Mouse (Mus musculus) heart, embryonic 12.5 days (tissue): ENCODE results near the gene Atp5l. TPM values are rescaled to one million over a fixed set of nuclear protein-coding genes. Genes with fewer than 3 reads are reported as not detected.
"Not testable (repeated sequence)": the region's sequence is repeated elsewhere in the genome, so short reads cannot be mapped to it uniquely, and the experiment has no call there.

ENCODE experiments used
- ATAC-seq: fragments of 200-750 bp; cut with Nextera tagmentation; 2 replicates; pipeline ENCODE4 v1.8.0; 2017; ENCODE audit warnings: moderate TSS enrichment, moderate library complexity; ENCODE audit not compliant: insufficient number of reproducible peaks, low FRiP score
- H3K27ac ChIP-seq: fragments of 300-500 bp; sonication (generic); 2 replicates; pipeline ENCODE4 v1.5.1; 2016; ENCODE audit warnings: mild to moderate bottlenecking, moderate library complexity; ENCODE audit not compliant: poor library complexity, severe bottlenecking
- H3K27me3 ChIP-seq: fragments of 300-500 bp; sonication (generic); replicated peaks from 2 replicates; pipeline ENCODE4 v1.6.1; 2016; ENCODE audit warnings: mild to moderate bottlenecking, moderate library complexity
- H3K36me3 ChIP-seq: fragments of 300-500 bp; sonication (generic); 2 replicates; pipeline ENCODE4 v1.6.1; 2016; ENCODE audit warnings: mild to moderate bottlenecking, moderate library complexity
- H3K4me1 ChIP-seq: fragments of 300-500 bp; sonication (generic); replicated peaks from 2 replicates; pipeline ENCODE4 v1.6.1; 2016; ENCODE audit warnings: mild to moderate bottlenecking
- H3K4me2 ChIP-seq: fragments of 300-500 bp; sonication (generic); 2 replicates; pipeline ENCODE4 v1.6.1; 2016; ENCODE audit warnings: mild to moderate bottlenecking, moderate library complexity
- H3K4me3 ChIP-seq: fragments of 300-500 bp; sonication (generic); 2 replicates; pipeline ENCODE4 v1.5.1; 2016; ENCODE audit warnings: mild to moderate bottlenecking
- H3K9ac ChIP-seq: fragments of 300-500 bp; sonication (generic); 2 replicates; pipeline ENCODE4 v1.6.1; 2016; ENCODE audit warnings: mild to moderate bottlenecking, moderate library complexity
- H3K9me3 ChIP-seq: fragments of 300-500 bp; sonication (generic); replicated peaks from 2 replicates; pipeline ENCODE4 v1.6.1; 2016; ENCODE audit warnings: mild to moderate bottlenecking, moderate library complexity
- WGBS: fragments of 180-500 bp; shearing (Covaris S2); methylation state at CpG from one replicate; pipeline ENCODE4 v1.1.7; 2016; 5-methylcytosine and 5-hydroxymethylcytosine counted together
- polyA plus RNA-seq: library from polyadenylated mRNA; unstranded; fragments of >200 nt; fragmentation: Nextera tagmentation; extraction: Ambion mirVana; gene quantifications from 2 replicates; pipeline ENCODE4 v1.2.1, GENCODE M21; 2016

Atp5l gene
- polyA plus RNA-seq = 924 and 963 TPM in 2 replicates

- peak within 1 kb of the TSS; percentile 99 for H3K9ac ChIP-seq
- H3K4me2 ChIP-seq = peak within 1 kb of the TSS; percentile 80
- peak; percentile 88 for ATAC-seq
- H3K27me3 ChIP-seq = no peaks in the 10 kb centered on the region
- no peaks in the 10 kb centered on the region for H3K9me3 ChIP-seq
- peak within 1 kb of the TSS; percentile 94 for H3K27ac ChIP-seq
- under 1% methylated on average over 48 of the region's 48 CpGs for WGBS
- peaks cover 9% of the 10 kb centered on the region for H3K36me3 ChIP-seq
- H3K4me1 ChIP-seq = peaks cover 4% of the 10 kb centered on the region; the same call in 1 of the 2 replicates
- peak within 1 kb of the TSS; percentile 97 for H3K4me3 ChIP-seq
These were observed at the start of gene Atp5l for GRCm38 (mm10) chr9:44920374-44921122. Gene Atp5l (minus strand): TSS chr9:44920742.

DNA sequence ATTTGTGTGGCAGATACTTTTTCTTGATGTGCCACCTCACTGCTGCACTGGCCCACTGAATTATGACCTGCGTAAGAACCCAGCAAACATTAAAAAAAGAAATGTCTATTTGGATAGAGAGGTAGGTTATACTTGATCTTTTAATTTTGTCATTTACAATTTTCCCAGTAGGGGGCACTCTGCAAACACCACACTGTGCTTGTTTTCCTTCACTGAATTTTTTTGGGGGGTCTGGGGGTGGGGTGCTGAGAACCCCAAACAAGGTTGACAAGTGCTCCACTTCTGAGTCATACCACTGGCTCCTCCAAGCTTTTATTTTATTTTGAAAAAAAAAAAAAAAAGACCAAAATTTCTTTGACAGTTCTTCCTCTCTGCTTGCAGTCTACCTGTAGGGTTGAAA lies 48.9 kb upstream of the Atp5l start:
- 49% methylated on average over 1 of the region's 1 CpGs for WGBS

DNA sequence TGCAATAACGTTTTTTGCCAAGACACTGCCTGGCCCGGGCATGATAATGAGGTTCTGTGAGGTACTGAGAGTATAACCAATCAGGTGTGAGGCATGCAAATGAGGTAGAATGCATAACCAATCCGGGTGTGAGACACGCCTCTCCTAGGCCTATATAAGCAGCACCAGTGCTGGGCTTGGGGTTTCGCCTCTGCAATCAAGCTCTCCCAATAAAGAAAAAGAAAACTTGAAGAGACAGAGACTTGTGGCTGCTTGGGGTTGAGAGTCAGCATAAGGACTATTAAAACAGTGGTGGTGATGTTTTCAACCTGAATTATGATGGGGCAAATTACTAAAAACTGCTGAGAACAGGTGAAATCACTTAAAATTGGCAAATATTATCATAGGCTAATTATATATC lies 47.2 kb upstream of the Atp5l start:
- ATAC-seq = not testable (repeated sequence)

More for the DNA sequence above, 48.9 kb upstream of the Atp5l start:
- H3K4me2 ChIP-seq = no peak overlapping the region
- no peak overlapping the region for H3K9ac ChIP-seq
- ATAC-seq = no peak
- no peaks in the 10 kb centered on the region for H3K36me3 ChIP-seq
- peaks cover 24% of the 10 kb centered on the region for H3K27me3 ChIP-seq
- H3K27ac ChIP-seq = no peak overlapping the region
- no peak overlapping the region for H3K4me3 ChIP-seq
- no peaks in the 10 kb centered on the region for H3K9me3 ChIP-seq
- peaks cover 9% of the 10 kb centered on the region for H3K4me1 ChIP-seq

DNA sequence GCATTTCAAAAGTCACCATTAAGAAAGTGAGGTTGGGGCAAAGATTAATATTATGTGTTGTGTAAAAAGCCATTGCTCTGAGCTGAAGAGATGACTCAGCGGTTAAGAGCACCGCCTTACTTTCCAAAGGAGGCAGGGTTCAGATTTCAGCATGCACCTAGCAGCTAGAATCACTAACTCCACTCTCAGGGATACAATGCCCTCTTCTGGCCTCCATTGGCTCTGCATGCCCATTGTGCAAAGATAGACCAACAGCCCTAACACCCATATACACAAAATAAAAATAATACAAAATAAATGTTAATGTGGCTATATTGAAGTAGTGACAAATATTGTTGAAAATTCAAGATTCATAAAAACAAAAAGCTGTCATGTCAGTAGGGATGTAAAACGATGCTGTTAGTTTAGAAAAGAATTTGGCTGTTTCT lies 46.3 kb upstream of the Atp5l start:
- ATAC-seq = no peak
- H3K9me3 ChIP-seq = no peaks in the 10 kb centered on the region
- H3K4me1 ChIP-seq = peaks cover 14% of the 10 kb centered on the region
- no peak overlapping the region for H3K9ac ChIP-seq
- H3K27ac ChIP-seq = no peak overlapping the region
- H3K4me2 ChIP-seq = no peak overlapping the region
- no peak overlapping the region for H3K4me3 ChIP-seq
- peaks cover 11% of the 10 kb centered on the region for H3K27me3 ChIP-seq
- WGBS = 19% methylated on average over 3 of the region's 3 CpGs
- peaks cover 9% of the 10 kb centered on the region for H3K36me3 ChIP-seq

More for the DNA sequence above, 47.2 kb upstream of the Atp5l start:
- H3K4me3 ChIP-seq, H3K9ac ChIP-seq, H3K9me3 ChIP-seq, H3K4me2 ChIP-seq, H3K27ac ChIP-seq, H3K36me3 ChIP-seq: not testable (repeated sequence)
- Histone ChIP-seq H3K4me1 (peaks cover 14% of the 10 kb centered on the region), H3K27me3 (peaks cover 11% of the 10 kb centered on the region)
- WGBS = 77% methylated on average over 5 of the region's 5 CpGs

DNA sequence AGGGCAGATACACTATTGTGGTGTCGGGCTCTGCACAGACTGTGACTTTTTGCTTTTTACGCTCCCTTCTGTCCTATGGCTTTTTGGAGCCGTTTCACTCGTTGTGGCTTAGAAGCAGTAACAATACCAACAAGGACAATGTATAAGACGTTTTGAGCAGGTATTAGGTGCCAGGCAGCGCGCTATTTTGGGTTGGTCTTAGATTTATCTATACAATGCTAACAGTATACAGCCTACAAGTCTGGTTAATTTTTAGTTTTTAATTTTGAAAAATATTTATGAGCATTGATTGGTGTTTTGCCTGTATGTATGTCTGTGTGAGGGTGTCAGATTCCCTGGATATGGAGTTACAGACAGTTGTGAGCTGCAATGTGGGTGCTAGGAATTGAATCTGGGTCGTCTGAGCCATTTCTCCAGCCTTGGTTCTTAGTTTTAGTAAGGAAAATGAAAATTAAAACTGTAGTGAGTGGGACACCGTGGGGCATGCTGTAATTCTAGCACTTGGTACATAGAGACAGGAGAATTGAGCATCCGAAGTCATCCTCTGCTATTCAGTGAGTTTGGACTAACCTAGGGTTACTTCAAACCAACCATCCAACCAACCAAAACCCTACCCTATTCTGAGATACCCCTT lies 45.4 kb upstream of the Atp5l start:
- no peak overlapping the region for H3K27ac ChIP-seq
- ATAC-seq = peak; percentile 34
- WGBS = 12% methylated on average over 10 of the region's 10 CpGs

DNA sequence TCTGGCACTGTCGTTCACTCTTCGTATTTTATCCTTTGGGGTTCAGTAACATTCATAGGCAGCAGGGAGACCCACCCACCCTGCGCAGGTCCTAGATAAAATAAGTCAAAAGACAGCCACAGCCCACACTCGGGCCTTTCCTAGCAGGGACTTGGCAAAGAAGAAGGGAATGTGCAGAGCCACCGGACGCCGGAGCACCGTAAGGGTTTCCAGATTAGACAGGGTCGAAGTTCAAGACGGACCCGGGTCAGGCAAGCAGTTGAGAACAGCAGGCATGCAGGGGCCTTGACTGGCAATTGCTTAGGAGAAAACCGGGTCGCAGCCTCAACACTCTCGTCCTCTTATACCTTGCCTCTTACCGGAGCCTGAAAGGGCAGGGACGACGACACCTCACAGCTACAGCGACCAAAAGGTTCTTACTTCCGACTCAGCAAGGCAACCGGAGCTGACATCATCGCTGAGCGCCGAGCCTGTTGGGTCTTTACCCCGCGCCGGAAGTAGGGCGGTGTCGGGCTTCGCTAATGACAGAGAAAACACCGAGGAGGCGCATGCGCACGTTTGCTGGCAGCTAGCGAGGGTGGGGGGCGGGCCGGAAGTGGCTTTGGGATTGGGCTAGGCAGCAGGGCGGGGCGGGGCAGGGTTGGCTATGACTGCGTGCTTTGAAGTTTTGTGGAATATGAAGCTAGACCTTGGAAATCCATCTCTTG lies 44.7 kb upstream of the Atp5l start, which contains the start of gene Ube4a:
Gene Ube4a (minus strand): TSS at position 475 of the 707 bp plus-strand sequence.
- no peaks in the 10 kb centered on the region for H3K9me3 ChIP-seq
- H3K27ac ChIP-seq = no peak within 1 kb of the TSS
- WGBS = under 1% methylated on average over 39 of the region's 39 CpGs

More for the DNA sequence above, 45.4 kb upstream of the Atp5l start:
- Histone ChIP-seq H3K9me3 (no peaks in the 10 kb centered on the region), H3K4me3 (peak overlapping the region; percentile 81), H3K4me2 (peak overlapping the region; percentile 77), H3K27me3 (peaks cover 9% of the 10 kb centered on the region), H3K36me3 (peaks cover 14% of the 10 kb centered on the region), H3K4me1 (peaks cover 14% of the 10 kb centered on the region), H3K9ac (peak overlapping the region; percentile 54)

DNA sequence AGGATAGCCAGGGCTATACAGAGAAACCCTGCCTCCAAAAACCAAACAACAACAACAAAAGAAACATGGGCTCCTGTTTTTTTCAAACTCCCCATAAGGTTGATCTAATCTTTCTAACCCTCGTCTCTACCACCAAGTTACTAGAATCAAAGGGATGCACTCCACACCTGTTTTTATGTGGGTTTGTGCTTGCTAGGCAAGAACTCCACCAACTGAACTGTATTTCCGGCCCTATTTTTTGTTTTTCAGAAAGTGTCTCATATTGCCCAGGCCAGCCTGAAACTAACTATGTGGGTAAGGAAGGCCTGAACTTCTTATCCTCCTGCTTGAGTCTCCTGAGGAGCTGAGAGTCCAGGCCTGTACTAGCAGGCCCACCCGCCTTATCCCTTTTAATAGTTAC lies 33.9 kb upstream of the Atp5l start:
- no peak overlapping the region for H3K9ac ChIP-seq
- H3K4me1 ChIP-seq = no peaks in the 10 kb centered on the region
- no peak overlapping the region for H3K4me3 ChIP-seq
- H3K4me2 ChIP-seq = no peak overlapping the region
- 85% methylated on average over 3 of the region's 3 CpGs for WGBS
- H3K9me3 ChIP-seq = no peaks in the 10 kb centered on the region
- peaks cover 73% of the 10 kb centered on the region for H3K36me3 ChIP-seq
- H3K27ac ChIP-seq = no peak overlapping the region
- H3K27me3 ChIP-seq = no peaks in the 10 kb centered on the region
- no peak for ATAC-seq

More for the DNA sequence above, 44.7 kb upstream of the Atp5l start, which contains the start of gene Ube4a:
- H3K4me1 ChIP-seq = peaks cover 14% of the 10 kb centered on the region
- peak; percentile 96 for ATAC-seq
- peak within 1 kb of the TSS; percentile 81 for H3K4me3 ChIP-seq
- H3K36me3 ChIP-seq = peaks cover 18% of the 10 kb centered on the region
- H3K27me3 ChIP-seq = peaks cover 4% of the 10 kb centered on the region
- peak within 1 kb of the TSS; percentile 85 for H3K9ac ChIP-seq
- H3K4me2 ChIP-seq = peak within 1 kb of the TSS; percentile 97

GRCm38 (mm10) chr9:44947836-44948235 lies 27.3 kb upstream of the Atp5l start:
- no peak overlapping the region for H3K4me3 ChIP-seq
- no peak overlapping the region for H3K9ac ChIP-seq
- WGBS = 94% methylated on average over 5 of the region's 5 CpGs
- no peak overlapping the region for H3K4me2 ChIP-seq
- no peaks in the 10 kb centered on the region for H3K4me1 ChIP-seq
- H3K9me3 ChIP-seq = no peaks in the 10 kb centered on the region
- no peak overlapping the region for H3K27ac ChIP-seq
- ATAC-seq = no peak
- H3K36me3 ChIP-seq = peaks cover 88% of the 10 kb centered on the region
- H3K27me3 ChIP-seq = no peaks in the 10 kb centered on the region

DNA sequence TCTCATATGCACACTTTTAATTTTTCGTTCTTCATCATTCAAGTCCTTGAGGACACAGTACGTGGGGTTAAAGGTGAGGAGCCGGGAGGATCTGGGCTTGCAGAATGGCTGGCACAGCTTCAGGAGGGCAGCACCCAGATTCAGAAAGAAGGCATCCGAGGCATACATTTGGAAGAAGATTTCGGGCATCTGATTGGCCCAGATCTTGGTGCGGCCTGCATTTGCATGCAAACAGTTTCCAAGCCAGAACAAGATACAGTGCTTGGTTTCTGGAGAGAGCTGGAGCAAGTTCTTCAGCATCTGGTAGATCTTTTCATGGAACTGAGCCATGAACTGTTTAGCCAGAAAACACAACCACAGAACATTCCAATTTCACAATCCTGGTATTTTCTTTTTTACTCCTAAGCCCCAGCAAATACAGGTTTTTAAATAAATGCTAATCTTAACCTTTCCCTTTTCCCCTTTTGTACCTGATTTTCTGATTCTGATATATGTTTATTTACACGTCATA lies 25.7 kb upstream of the Atp5l start:
- Histone ChIP-seq H3K4me3 (no peak overlapping the region), H3K4me2 (no peak overlapping the region), H3K27me3 (no peaks in the 10 kb centered on the region), H3K4me1 (peaks cover 6% of the 10 kb centered on the region), H3K9ac (no peak overlapping the region), H3K9me3 (no peaks in the 10 kb centered on the region), H3K27ac (no peak overlapping the region), H3K36me3 (peaks cover 89% of the 10 kb centered on the region)
- 86% methylated on average over 7 of the region's 7 CpGs for WGBS
- ATAC-seq = no peak

DNA sequence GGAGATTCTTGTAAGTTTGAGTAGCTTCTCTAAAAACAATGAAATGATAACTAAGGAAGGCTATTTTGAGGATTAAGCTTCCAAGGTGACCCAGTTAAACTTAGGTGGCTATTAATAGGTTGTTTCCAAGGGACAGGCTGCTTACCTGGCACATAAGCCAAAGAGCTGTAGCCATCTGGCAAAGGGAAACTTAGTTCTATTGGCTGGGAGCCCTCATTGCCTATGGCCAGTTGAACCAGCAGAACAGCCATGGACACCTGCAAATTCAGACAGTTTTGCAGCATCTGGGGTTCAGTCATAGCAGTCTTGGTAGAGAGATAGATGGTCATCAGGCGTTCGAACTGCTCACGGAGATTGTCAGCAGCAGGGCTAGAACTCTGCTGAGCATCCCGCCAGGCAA lies 21.9 kb upstream of the Atp5l start:
- Histone ChIP-seq H3K9me3 (no peaks in the 10 kb centered on the region), H3K9ac (no peak overlapping the region), H3K4me3 (no peak overlapping the region), H3K4me1 (peaks cover 6% of the 10 kb centered on the region), H3K36me3 (peaks cover 84% of the 10 kb centered on the region), H3K4me2 (no peak overlapping the region), H3K27me3 (no peaks in the 10 kb centered on the region), H3K27ac (no peak overlapping the region)
- ATAC-seq = no peak
- WGBS = 89% methylated on average over 4 of the region's 4 CpGs

- Histone ChIP-seq H3K9ac (no peak overlapping the region), H3K9me3 (no peaks in the 10 kb centered on the region), H3K27ac (no peak overlapping the region), H3K4me3 (no peak overlapping the region), H3K4me1 (peaks cover 6% of the 10 kb centered on the region), H3K4me2 (no peak overlapping the region), H3K36me3 (peaks cover 84% of the 10 kb centered on the region), H3K27me3 (no peaks in the 10 kb centered on the region)
- 66% methylated on average over 4 of the region's 4 CpGs for WGBS
- ATAC-seq = no peak
These were observed 21.2 kb upstream of the Atp5l start for GRCm38 (mm10) chr9:44941756-44942155.
